Mouse (Mus musculus) neutrophil, adult 5-6 weeks (primary cell): ENCODE measurements around the gene Rars2. TPM values are rescaled to one million over a fixed set of nuclear protein-coding genes. Genes with fewer than 3 reads are reported as not detected.
"Not testable (repeated sequence)": the region's sequence is repeated elsewhere in the genome, so short reads cannot be mapped to it uniquely, and the experiment has no call there.

Experiments
- ATAC-seq: fragments of 151-379, 151-347 bp; 2 replicates; pipeline ENCODE4 v1.8.0; 2017; ENCODE audit warnings: mild to moderate bottlenecking, moderate TSS enrichment; ENCODE audit not compliant: insufficient number of reproducible peaks, poor library complexity, low FRiP score, severe bottlenecking; ENCODE audit errors: extremely low read depth
- total RNA-seq: library from RNA; stranded (forward); fragments of 200-1000 nt; gene quantifications from 2 replicates; pipeline ENCODE4 v1.2.3, GENCODE M21; 2017

The Rars2 gene
- total RNA-seq = 26.5 and 27.2 TPM in 2 replicates

- peak; percentile 99 for ATAC-seq
Observed at GRCm38 (mm10) chr4:34614630-34615094, at the start of gene Rars2, which contains the start of gene Orc3. TSS of gene Rars2 (plus strand) at chr4:34614957. TSS of gene Orc3 (minus strand) at chr4:34614944.

- no peak for ATAC-seq
Observed at GRCm38 (mm10) chr4:34566226-34566625, 48.5 kb upstream of the Rars2 start.

- ATAC-seq = no peak
Observed at GRCm38 (mm10) chr4:34572876-34573275, 41.9 kb upstream of the Rars2 start.

- ATAC-seq = no peak
Observed at GRCm38 (mm10) chr4:34577028-34577427, 37.7 kb upstream of the Rars2 start.

- ATAC-seq = no peak
Observed at GRCm38 (mm10) chr4:34579215-34579614, 35.5 kb upstream of the Rars2 start.

- not testable (repeated sequence) for ATAC-seq
Observed at GRCm38 (mm10) chr4:34581489-34581888, 33.3 kb upstream of the Rars2 start.

GRCm38 (mm10) chr4:34581990-34582389 lies 32.8 kb upstream of the Rars2 start:
- no peak for ATAC-seq

- no peak for ATAC-seq
Observed at GRCm38 (mm10) chr4:34582476-34582875, 32.3 kb upstream of the Rars2 start.

GRCm38 (mm10) chr4:34583427-34583826 lies 31.3 kb upstream of the Rars2 start:
- ATAC-seq = no peak

- no peak for ATAC-seq
Observed at GRCm38 (mm10) chr4:34584871-34585607, 29.7 kb upstream of the Rars2 start.

GRCm38 (mm10) chr4:34603123-34603522 lies 11.6 kb upstream of the Rars2 start:
- ATAC-seq = no peak

- ATAC-seq = no peak
Observed at GRCm38 (mm10) chr4:34606658-34607057, 8.1 kb upstream of the Rars2 start.

- no peak for ATAC-seq
Observed at GRCm38 (mm10) chr4:34613571-34614145, 1.1 kb upstream of the Rars2 start.

- no peak for ATAC-seq
Observed at GRCm38 (mm10) chr4:34615303-34615702, 546 bp downstream of the Rars2 start.

GRCm38 (mm10) chr4:34616146-34616545 lies 1.4 kb downstream of the Rars2 start:
- no peak for ATAC-seq

- no peak for ATAC-seq
Observed at GRCm38 (mm10) chr4:34625556-34625955, 10.8 kb downstream of the Rars2 start.

GRCm38 (mm10) chr4:34626401-34626800 lies 11.6 kb downstream of the Rars2 start:
- no peak for ATAC-seq

- ATAC-seq = no peak
Observed at GRCm38 (mm10) chr4:34629956-34630355, 15.2 kb downstream of the Rars2 start.

GRCm38 (mm10) chr4:34634129-34634528 lies 19.4 kb downstream of the Rars2 start:
- ATAC-seq = no peak

GRCm38 (mm10) chr4:34636036-34636435 lies 21.3 kb downstream of the Rars2 start:
- ATAC-seq = no peak
